Mouse (Mus musculus) cerebral cortex, adult 2 months (tissue): ENCODE measurements around the gene Ncs1.

Experiments
- WGBS: fragments of 180-500 bp; shearing (Covaris S2); methylation state at CpG from one replicate; pipeline ENCODE4 v1.1.7; 2018; 5-methylcytosine and 5-hydroxymethylcytosine counted together

Gene Ncs1

GRCm38 (mm10) chr2:31278483-31278882 is 32.9 kb downstream of the Ncs1 start:
- WGBS: 39% methylated on average over 5 of the region's 5 CpGs

DNA sequence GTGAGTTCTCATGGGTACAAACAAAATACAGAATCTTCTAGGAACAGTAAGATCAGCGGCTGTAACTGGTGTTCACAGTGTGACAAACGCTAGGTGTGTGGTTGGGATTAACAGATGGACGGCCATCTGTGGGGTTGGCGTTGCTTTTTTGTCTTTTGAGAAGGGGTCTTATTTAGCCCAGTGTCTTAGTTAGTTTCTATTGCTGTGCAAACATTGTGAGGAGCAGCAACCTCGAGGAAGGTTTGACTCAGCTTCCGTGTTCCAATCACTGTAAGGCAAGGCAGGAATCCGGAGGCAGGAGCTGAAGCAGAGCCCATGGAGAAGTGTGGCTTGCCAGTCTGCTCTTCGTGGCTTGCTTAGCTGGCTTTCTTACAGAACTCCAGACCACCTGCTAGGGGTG is 35.5 kb downstream of the Ncs1 start:
- WGBS: 48% methylated on average over 8 of the region's 8 CpGs

DNA sequence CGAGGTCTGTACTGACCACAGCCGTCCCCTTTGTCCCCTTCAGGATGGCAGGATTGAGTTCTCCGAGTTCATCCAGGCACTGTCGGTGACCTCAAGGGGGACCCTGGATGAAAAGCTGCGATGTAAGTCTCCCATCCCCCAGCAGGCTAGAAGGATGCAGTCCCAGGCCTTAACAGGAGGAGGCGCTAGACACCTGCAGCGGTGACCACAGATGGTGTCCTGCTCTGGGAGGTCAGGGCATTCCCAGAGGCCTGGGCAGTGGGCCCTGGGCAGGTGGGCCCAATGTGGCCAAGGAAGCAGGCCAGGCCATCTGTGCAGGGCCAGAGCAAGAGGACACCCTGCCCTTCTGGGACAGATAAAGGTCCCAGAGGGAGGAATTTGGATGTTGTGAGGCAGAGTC is 36.6 kb downstream of the Ncs1 start:
- 55% methylated on average over 7 of the region's 7 CpGs for WGBS

DNA sequence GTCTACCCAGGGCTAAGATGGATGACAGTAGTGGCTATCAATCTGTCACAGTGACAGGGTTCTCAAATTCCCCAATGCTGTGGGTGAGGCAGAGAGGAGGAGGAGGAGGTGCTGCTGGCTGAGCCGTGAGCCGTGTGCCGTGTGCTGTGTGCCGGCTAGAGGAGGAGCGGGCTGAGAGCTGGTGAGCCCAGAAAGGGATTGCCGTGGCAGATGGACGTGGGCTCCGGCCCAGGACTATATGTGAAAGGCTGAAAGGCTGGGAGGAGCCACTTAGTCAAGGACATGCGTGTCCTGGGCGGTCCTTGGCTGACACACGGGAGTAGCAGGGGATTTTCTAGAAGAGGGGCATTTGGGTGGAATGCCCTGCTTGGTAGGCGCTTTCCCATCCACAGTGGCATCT is 37.3 kb downstream of the Ncs1 start:
- 61% methylated on average over 12 of the region's 12 CpGs for WGBS

GRCm38 (mm10) chr2:31284531-31284930 is 38.9 kb downstream of the Ncs1 start:
- WGBS: 81% methylated on average over 5 of the region's 5 CpGs

GRCm38 (mm10) chr2:31291421-31291820 is 45.8 kb downstream of the Ncs1 start:
- 7% methylated on average over 6 of the region's 6 CpGs for WGBS

GRCm38 (mm10) chr2:31294985-31295384 is 49.4 kb downstream of the Ncs1 start:
- WGBS: 1% methylated on average over 4 of the region's 4 CpGs

GRCm38 (mm10) chr2:31296395-31296794 is 50.8 kb downstream of the Ncs1 start:
- 80% methylated on average over 6 of the region's 6 CpGs for WGBS

DNA sequence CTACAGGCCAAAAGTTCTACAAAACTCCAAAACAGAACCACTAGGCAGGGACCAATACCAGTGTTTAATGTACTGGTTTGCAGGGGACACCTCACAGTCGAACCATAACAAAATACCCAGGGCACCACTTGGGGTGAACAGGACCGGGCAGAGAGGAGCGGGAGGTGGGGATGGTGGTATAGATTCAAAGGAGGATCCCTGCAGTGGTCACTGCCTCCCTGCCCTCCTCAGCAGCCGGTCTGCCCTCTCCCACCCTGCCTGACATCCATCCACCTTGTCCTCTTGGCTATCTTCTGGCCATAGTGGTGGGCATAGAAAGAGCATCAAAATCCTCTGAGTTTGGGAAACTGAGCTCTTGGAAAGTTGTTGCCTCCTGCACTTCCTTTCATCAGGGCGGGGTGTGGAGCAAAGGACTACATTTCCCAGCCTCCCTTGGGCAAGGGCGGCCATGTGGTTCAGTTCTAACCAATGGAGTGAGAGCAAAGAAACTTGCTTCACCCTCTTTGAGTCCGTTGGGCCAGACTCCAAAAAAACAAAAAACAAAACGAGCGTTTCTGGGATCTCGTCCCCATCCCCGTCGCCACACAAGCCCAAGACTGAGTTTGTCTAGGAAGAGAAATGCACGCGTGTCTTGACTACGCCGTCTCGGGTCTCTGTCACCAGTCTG is 52.1 kb downstream of the Ncs1 start:
- 4% methylated on average over 17 of the region's 17 CpGs for WGBS

- 35% methylated on average over 4 of the region's 4 CpGs for WGBS
Measured at GRCm38 (mm10) chr2:31298814-31299213, 53.2 kb downstream of the Ncs1 start.

- WGBS: 12% methylated on average over 4 of the region's 4 CpGs
Measured at GRCm38 (mm10) chr2:31299266-31299665, 53.6 kb downstream of the Ncs1 start.

DNA sequence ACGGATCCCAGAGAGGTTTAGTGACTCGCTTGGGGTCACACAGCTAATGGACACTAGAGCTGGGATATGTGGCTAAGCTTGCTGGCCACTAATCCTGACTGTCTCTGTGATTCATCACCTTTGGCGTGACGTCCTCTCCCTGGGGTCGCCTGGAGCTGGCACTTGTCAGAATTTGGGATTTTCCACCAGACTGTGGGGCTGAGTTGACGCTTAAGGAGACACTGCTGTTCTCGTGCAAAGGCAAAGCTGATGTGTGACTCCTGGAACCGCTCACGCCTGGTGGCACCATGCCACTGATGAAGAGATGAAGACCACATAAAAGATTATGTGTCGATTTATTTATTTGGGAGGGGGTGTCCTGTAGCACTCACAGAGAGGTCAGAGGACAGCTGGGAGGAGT is 54.4 kb downstream of the Ncs1 start:
- 82% methylated on average over 10 of the region's 10 CpGs for WGBS

DNA sequence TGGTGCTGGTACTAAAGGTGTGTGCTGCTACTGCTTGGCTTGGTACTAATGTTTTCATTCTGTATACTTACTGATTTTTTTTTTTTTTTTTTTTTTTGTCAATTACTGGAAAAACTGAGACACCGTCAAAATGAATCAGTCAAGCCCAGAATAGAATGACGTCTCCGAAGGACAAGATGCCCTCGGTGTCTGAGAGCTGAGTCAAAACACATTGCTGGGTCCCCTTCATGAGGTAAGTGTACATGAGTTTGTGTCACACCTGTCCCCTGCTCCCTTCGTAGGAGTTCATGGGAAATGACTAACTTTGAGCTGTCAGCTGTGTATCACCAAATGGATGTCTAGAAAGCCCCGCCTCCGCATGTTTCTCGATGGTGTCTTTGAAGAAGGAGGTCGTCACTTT is 57.6 kb downstream of the Ncs1 start:
- 68% methylated on average over 9 of the region's 9 CpGs for WGBS

DNA sequence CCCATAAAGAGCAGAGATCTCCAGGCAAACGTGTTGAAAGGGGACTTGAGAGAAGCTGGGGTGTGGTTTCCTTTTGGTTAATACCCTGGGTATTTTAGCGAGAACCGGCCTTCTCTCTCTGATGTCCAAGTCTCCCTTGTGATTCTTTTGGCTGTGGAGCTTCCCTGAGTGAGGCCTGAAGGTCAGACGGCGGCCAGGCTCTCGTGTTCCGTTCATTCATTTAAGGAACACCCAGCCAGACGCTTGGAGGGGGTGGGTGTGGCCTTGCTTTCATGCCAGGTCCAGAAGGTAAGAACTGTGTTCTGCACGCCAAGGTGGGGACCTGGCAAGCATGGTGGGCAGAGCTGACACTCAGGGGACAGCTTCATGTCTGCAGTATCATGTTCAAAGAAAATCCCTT is 58.6 kb downstream of the Ncs1 start:
- 83% methylated on average over 9 of the region's 9 CpGs for WGBS

- 69% methylated on average over 22 of the region's 22 CpGs for WGBS
Measured at GRCm38 (mm10) chr2:31304801-31305665, 59.4 kb downstream of the Ncs1 start.

- WGBS: 50% methylated on average over 4 of the region's 4 CpGs
Measured at GRCm38 (mm10) chr2:31305684-31306083, 60.1 kb downstream of the Ncs1 start.

DNA sequence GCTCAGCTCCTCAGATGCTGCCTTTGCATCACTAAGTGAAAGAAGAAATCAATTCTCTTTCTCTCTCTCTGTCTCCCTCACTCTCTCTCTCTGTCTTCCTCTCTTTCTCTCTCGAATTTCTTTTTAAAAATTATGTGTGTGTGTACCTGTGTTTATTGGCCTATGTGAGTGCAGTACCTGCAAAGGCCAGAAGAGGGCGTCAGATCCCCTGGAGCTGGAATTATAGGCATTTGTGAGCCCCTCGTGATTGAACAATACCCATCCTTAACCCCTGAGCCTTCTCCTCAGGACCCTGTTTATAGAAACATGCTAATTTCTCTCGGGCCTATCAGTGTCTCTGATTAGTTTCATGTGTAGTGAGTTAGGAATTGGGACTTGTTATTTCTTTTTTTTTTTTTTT is 62.6 kb downstream of the Ncs1 start:
- WGBS: 64% methylated on average over 4 of the region's 4 CpGs

DNA sequence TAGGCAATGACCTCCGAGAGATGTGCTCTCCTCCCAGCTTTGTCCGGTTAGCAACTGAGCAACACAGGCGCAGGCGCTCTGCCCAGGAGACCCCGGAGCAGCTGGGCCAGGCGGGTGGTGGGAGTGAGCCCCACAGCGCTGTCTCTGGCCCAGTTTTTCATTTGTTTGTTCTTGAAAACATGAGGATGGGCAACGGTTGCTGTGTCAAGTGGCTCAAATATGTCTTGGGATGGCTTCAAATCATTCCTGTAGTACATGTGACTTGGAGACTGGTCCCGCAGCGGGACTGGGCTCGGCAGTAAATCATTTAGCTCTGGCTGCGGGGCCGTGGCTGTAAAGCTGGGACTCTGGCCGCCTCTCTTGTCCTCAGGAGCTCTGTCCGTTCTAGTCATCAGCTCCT is 63.9 kb downstream of the Ncs1 start:
- WGBS: 72% methylated on average over 15 of the region's 15 CpGs

DNA sequence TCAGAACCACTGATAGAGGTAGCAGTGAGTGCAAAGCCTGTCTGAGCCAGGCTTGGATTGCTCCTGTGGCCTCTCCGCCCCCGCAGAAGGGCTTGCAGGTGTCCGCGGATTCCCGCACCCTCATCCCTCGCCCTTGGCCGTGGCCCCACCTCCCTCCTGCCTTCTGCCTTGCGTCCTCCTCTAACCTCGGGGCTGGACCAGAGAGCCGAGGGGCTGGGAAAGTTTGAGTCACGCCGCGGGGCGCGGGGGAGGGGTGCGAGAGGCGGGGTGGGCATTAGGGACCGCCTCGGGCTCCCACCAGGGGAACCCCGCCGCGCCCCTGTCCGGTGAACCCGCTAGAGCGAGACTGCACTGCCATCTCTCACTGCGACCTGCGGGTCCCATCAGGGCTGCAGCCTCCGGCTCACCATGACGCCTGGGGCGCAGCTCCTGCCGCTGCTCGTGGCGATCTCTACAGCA is 68.4 kb downstream of the Ncs1 start, which contains the start of gene Hmcn2:
Hmcn2 (plus strand) TSS at position 409 of the 459 bp plus-strand sequence.
- WGBS: 2% methylated on average over 32 of the region's 33 CpGs

GRCm38 (mm10) chr2:31318162-31318561 is 72.5 kb downstream of the Ncs1 start:
- 43% methylated on average over 2 of the region's 2 CpGs for WGBS

DNA sequence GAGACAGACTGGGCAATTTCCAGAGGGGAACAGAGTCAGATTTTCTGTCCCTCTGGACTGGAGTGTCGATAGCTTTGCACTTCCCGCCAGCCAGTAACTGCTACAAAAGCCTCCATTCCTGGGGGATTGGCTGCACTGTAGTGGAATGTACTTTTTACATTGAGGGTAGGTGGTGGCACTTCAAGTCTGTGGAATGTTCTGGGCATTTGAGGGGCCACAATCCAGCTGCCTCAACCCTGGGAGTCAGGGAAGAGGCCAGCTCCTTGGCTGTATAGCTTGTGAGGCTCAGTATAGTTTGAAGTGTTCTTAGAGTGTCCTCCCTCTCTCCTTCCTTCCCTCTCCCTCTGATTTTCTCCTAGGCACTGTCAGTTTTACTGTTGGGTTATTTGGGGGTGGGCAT is 73.6 kb downstream of the Ncs1 start:
- WGBS: 73% methylated on average over 2 of the region's 2 CpGs

DNA sequence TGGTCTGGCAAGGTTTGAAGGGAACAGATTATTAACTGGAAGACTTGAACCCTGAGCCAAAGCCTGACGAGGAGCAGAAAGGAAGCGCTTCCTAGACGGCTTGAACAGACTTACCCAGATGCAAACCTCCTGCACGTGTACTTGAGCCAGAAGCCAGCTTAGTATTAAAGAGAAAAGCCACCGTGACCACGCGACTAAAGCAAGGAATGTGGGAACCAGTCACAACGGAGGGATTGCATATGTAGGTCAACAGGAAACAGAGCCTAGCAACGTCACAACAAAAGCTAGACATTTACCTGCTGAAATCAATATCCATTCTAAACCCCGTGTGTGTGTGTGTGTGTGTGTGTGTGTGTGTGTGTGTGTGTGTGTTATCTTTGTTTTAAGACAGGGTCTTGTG is 81.6 kb downstream of the Ncs1 start:
- 65% methylated on average over 10 of the region's 10 CpGs for WGBS

GRCm38 (mm10) chr2:31337706-31338330 is 92.2 kb downstream of the Ncs1 start:
- WGBS: 43% methylated on average over 12 of the region's 12 CpGs
